9 mouse cellular contexts compared by ENCODE assay signal in genomic region chr9:14498896-14499705, GRCm38 (mm10). TPM values are rescaled to one million over a fixed set of nuclear protein-coding genes. Genes with fewer than 3 reads are reported as not detected.
DNase-seq lines count a peak whose midpoint lies in the region; ATAC-seq lines count a peak whose summit lies in the region.
"Had no signal": no experiment of that assay in that cellular context is flagged by ENCODE, and none has a peak within 500 bp of the region (broad histone marks: within the 10 kb centered on the region; RNA-seq: fewer than 3 reads in every experiment).

No protein-coding gene starts in this region.

- DNase-seq in kidney, adult 18-20 months, result no peak
- no peak for DNase-seq in layer of hippocampus, adult 8-10 months (ENCODE audit: low spot score in 2 of 2)
- DNase-seq in urinary bladder, postnatal 14 days (ENCODE audit: low spot score), result no peak
- no peak for DNase-seq in frontal cortex, postnatal 25 days (ENCODE audit: low spot score in 2 of 2)

- H3K4me3 ChIP-seq in kidney, embryonic 14.5 days (ENCODE audit: low read length), result peak overlapping the region; percentile 75
- H3K4me3 ChIP-seq in neural tube, embryonic 12.5 days, result no peak overlapping the region

- WGBS in kidney, embryonic 14.5 days, result 83% methylated on average over 4 of the region's 4 CpGs
- WGBS in neural tube, embryonic 12.5 days, result 82% methylated on average over 4 of the region's 4 CpGs

- H3K36me3 ChIP-seq in kidney, embryonic 14.5 days (ENCODE audit: control insufficient read depth, insufficient read depth, low read length), result peaks cover 21% of the 10 kb centered on the region
- peaks cover 18% of the 10 kb centered on the region for H3K36me3 ChIP-seq in neural tube, embryonic 12.5 days

- H3K4me1 ChIP-seq in kidney, embryonic 14.5 days (ENCODE audit: control insufficient read depth, insufficient read depth, low read length), result 0 out of 2 replicates have a peak, but pooled peaks cover 3% of the 10 kb centered on the region
- no peaks in the 10 kb centered on the region for H3K4me1 ChIP-seq in neural tube, embryonic 12.5 days

- H3K4me2 ChIP-seq in kidney, embryonic 14.5 days (replicated peaks; ENCODE audit: low read depth, low read length), result peak overlapping the region; percentile 76
- peak overlapping the region; percentile 70 for H3K4me2 ChIP-seq in neural tube, embryonic 12.5 days (replicated peaks)

- no peak for ATAC-seq in kidney, embryonic 14.5 days (ENCODE audit: low FRiP score, low TSS enrichment)
- peak; percentile 66 for ATAC-seq in activated CD4-positive, CD25-positive, alpha-beta regulatory T cell, adult 4 months
- peak; percentile 60 for ATAC-seq in inflammation-experienced regulatory T-cells, adult 6 months
- no peak for ATAC-seq in neural tube, embryonic 12.5 days (ENCODE audit: low FRiP score, low read depth)

- no peak overlapping the region for H3K27ac ChIP-seq in kidney, embryonic 14.5 days (ENCODE audit: low read depth, low read length)
- H3K27ac ChIP-seq in neural tube, embryonic 12.5 days, result no peak overlapping the region

- H3K27me3 ChIP-seq in kidney, embryonic 14.5 days (ENCODE audit: control insufficient read depth, insufficient read depth, low read length), result no peaks in the 10 kb centered on the region
- H3K27me3 ChIP-seq in neural tube, embryonic 12.5 days (replicated peaks), result no peaks in the 10 kb centered on the region

- H3K9ac ChIP-seq in kidney, embryonic 14.5 days (ENCODE audit: low read depth, low read length), result 0 out of 2 replicates have a peak overlapping the region, but pooled peaks have one; percentile 65
- no peak overlapping the region for H3K9ac ChIP-seq in neural tube, embryonic 12.5 days

- no peaks in the 10 kb centered on the region for H3K9me3 ChIP-seq in kidney, embryonic 14.5 days (ENCODE audit: control insufficient read depth, low read length)
- H3K9me3 ChIP-seq in neural tube, embryonic 12.5 days, result no peaks in the 10 kb centered on the region

RNA-seq across cellular contexts. Expression of gene Kdm4d, which starts 1.2 kb away (rescaled TPM):
- 0.31 TPM in 2 replicates for polyA plus RNA-seq in kidney, embryonic 14.5 days (2014; fragmentation: Nextera tagmentation; extraction: Ambion mirVana)
- polyA plus RNA-seq in activated CD4-positive, CD25-positive, alpha-beta regulatory T cell, adult 4 months (2017; shearing (Covaris generic)), result 1 to 10 TPM; 1.8 to 2.7 TPM
- polyA plus RNA-seq in inflammation-experienced regulatory T-cells, adult 6 months (2017; shearing (Covaris generic)), result 1 to 10 TPM; 1.9 to 3.5 (median 2.7) TPM
- polyA plus RNA-seq in neural tube, embryonic 12.5 days (2016; fragmentation: Nextera tagmentation; extraction: Ambion mirVana), result 0.26 and 0.32 TPM in 2 replicates
- 1 to 10 TPM; 1.3 to 2.1 (median 1.7) TPM for total RNA-seq in layer of hippocampus, adult 8-10 months (2022)
- polyA plus RNA-seq: large intestine, adult 2 months had no signal

RNA-seq across cellular contexts. Expression of gene Cwc15, which starts 1.3 kb away (rescaled TPM):
- polyA plus RNA-seq in kidney, embryonic 14.5 days (2014; fragmentation: Nextera tagmentation; extraction: Ambion mirVana), result 172 and 219 TPM in 2 replicates
- 100 to 1,000 TPM; 232 to 234 TPM for polyA plus RNA-seq in activated CD4-positive, CD25-positive, alpha-beta regulatory T cell, adult 4 months (2017; shearing (Covaris generic))
- 100 to 1,000 TPM; 193 to 283 (median 194) TPM for polyA plus RNA-seq in inflammation-experienced regulatory T-cells, adult 6 months (2017; shearing (Covaris generic))
- polyA plus RNA-seq in neural tube, embryonic 12.5 days (2016; fragmentation: Nextera tagmentation; extraction: Ambion mirVana), result 171 and 185 TPM in 2 replicates
- 10 to 100 TPM; 83.2 to 96.0 (median 88.5) TPM for total RNA-seq in layer of hippocampus, adult 8-10 months (2022)

Comparison
In these comparisons a context has a peak if more than half of its experiments do, and no peak if none do; other contexts are left out.
1. ATAC-seq: peak in activated CD4-positive, CD25-positive, alpha-beta regulatory T cell, adult 4 months (single experiment) and inflammation-experienced regulatory T-cells, adult 6 months (single experiment); none in kidney, embryonic 14.5 days (single experiment) and neural tube, embryonic 12.5 days (single experiment).